Mouse (Mus musculus): ENCODE results near the gene Greb1. TPM values are rescaled to one million over a fixed set of nuclear protein-coding genes. Genes with fewer than 3 reads are reported as not detected.

Greb1 gene
- polyA plus RNA-seq, 1 experiment from 2014 or later, result 3.8 TPM

DNA sequence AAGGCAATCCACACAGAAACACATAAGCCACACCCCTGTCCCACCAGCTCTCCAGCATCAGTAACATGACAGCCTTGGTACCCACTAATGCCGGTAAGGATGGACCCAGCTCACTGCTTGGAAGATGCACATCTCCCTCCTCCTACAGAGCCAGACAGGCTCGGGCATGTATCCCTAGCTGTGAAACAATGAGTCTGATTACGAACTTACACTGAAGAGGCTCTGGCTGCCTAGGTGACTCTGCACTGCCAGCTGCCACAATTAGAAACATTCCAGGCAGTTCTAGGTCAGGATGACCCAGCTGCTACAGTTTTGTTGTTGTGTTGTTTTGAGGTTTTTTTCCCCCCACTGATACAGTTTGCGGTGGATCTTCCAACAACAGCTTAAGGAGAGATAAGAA, 40.4 kb downstream of the Greb1 start:
- no peaks in the 10 kb centered on the region for H3K9me3 ChIP-seq (ENCODE audit: control insufficient read depth, low read length)
- ATAC-seq (ENCODE audit: low read depth), result no peak
- no peak overlapping the region for H3K27ac ChIP-seq (ENCODE audit: low read length)
- no peaks in the 10 kb centered on the region for H3K4me1 ChIP-seq (replicated peaks; ENCODE audit: control insufficient read depth, insufficient read depth, low read length)
- H3K36me3 ChIP-seq (ENCODE audit: control insufficient read depth, insufficient read depth, low read length), result no peaks in the 10 kb centered on the region
- no peak overlapping the region for H3K4me2 ChIP-seq (ENCODE audit: low read depth, low read length)
- no peaks in the 10 kb centered on the region for H3K27me3 ChIP-seq (ENCODE audit: control insufficient read depth, insufficient read depth, low read depth, low read length)
- H3K4me3 ChIP-seq (ENCODE audit: low read length), result no peak overlapping the region
- H3K9ac ChIP-seq (ENCODE audit: low read length), result no peak overlapping the region
- WGBS, result 61% methylated on average over 4 of the region's 4 CpGs

DNA sequence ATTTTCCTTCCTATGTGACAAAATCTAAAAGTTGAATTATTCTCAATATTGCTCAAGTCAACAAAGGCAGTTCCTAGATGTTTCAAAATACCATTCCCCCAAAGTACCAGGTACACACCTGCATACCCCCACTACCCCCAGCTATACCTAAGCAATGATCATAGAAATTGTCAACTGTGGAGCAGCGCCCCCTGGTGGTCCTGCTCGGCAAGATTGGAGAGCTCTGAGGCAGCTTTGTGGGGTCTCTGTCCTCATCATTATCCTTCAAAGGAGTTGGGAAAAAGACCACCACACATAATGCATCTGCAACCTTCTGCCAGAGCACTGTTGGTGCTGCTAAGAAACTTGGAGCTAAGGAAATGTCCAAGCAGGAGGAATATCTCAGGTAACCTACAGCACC, 46.4 kb downstream of the Greb1 start:
- no peak for ATAC-seq (ENCODE audit: low read depth)
- H3K9ac ChIP-seq (ENCODE audit: low read length), result no peak overlapping the region
- no peaks in the 10 kb centered on the region for H3K4me1 ChIP-seq (replicated peaks; ENCODE audit: control insufficient read depth, insufficient read depth, low read length)
- no peak overlapping the region for H3K27ac ChIP-seq (ENCODE audit: low read length)
- WGBS, result 0% methylated on average over 2 of the region's 2 CpGs
- no peak overlapping the region for H3K4me3 ChIP-seq (ENCODE audit: low read length)
- H3K27me3 ChIP-seq (ENCODE audit: control insufficient read depth, insufficient read depth, low read depth, low read length), result no peaks in the 10 kb centered on the region
- no peaks in the 10 kb centered on the region for H3K36me3 ChIP-seq (ENCODE audit: control insufficient read depth, insufficient read depth, low read length)
- no peaks in the 10 kb centered on the region for H3K9me3 ChIP-seq (ENCODE audit: control insufficient read depth, low read length)
- H3K4me2 ChIP-seq (ENCODE audit: low read depth, low read length), result no peak overlapping the region

GRCm38 (mm10) chr12:16753555-16753954, 47.1 kb downstream of the Greb1 start:
- Histone ChIP-seq H3K27ac (ENCODE audit: low read length) (no peak overlapping the region), H3K4me1 (replicated peaks; ENCODE audit: control insufficient read depth, insufficient read depth, low read length) (no peaks in the 10 kb centered on the region), H3K9me3 (ENCODE audit: control insufficient read depth, low read length) (no peaks in the 10 kb centered on the region), H3K4me3 (ENCODE audit: low read length) (no peak overlapping the region), H3K36me3 (ENCODE audit: control insufficient read depth, insufficient read depth, low read length) (no peaks in the 10 kb centered on the region), H3K4me2 (ENCODE audit: low read depth, low read length) (no peak overlapping the region), H3K9ac (ENCODE audit: low read length) (no peak overlapping the region), H3K27me3 (ENCODE audit: control insufficient read depth, insufficient read depth, low read depth, low read length) (no peaks in the 10 kb centered on the region)
- peak; percentile 56; the same call in 1 of the 2 replicates for ATAC-seq (ENCODE audit: low read depth)
- WGBS, result 70% methylated on average over 9 of the region's 9 CpGs

DNA sequence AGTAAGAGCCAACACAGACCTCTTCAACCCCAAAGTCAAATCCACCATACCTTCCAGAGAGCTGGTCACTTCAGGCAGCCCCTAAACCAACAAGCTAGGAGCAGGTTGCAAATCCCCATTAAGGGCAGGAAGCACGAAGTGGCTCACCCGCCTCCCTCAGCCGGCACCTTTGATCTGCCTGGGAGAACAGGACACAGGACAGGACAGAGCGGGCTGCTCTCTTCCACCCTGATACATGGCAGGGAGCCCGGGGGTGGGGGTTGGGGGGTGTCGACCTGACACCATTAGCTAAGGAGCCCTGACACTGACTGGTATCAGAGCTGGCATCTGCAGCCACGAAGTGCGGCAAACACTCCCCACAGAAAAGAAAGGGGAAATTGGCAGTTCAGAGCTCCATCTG, 47.6 kb downstream of the Greb1 start:
- ATAC-seq (ENCODE audit: low read depth), result peak; percentile 51; the same call in 1 of the 2 replicates
- Histone ChIP-seq H3K27ac (ENCODE audit: low read length) (no peak overlapping the region), H3K9ac (ENCODE audit: low read length) (no peak overlapping the region), H3K36me3 (ENCODE audit: control insufficient read depth, insufficient read depth, low read length) (no peaks in the 10 kb centered on the region), H3K4me2 (ENCODE audit: low read depth, low read length) (no peak overlapping the region), H3K27me3 (ENCODE audit: control insufficient read depth, insufficient read depth, low read depth, low read length) (no peaks in the 10 kb centered on the region), H3K4me1 (replicated peaks; ENCODE audit: control insufficient read depth, insufficient read depth, low read length) (no peaks in the 10 kb centered on the region), H3K9me3 (ENCODE audit: control insufficient read depth, low read length) (no peaks in the 10 kb centered on the region), H3K4me3 (ENCODE audit: low read length) (no peak overlapping the region)
- WGBS, result 22% methylated on average over 8 of the region's 8 CpGs

DNA sequence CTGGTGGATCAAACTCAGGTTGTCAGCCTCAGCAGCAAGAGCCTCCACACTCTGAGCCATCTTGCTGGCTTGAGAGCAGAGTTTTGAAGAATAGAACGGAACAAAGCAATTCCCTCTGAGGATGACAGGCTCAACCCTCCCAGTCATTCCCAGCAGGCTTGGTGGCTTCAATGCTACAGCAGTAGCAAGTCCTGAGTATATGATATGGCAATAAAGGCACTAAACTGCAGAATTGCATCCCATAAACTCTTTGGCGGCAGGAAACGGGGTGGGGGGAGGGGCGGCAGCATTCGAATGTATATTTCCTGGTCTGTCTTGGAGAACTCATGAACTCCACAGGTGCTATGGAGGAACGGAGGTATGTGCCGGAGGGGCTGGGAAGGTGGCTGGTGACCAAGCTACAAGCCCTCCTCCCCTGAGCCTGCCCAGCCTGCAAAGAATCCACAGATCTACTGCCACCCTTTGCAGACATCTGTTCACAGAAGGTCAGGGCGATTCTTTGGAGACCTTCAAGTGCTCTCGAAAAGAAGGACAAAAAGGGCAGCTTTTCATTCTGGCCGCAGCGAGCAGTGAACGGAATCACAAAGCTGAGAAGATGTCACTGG, 48.3 kb downstream of the Greb1 start:
- no peak overlapping the region for H3K4me3 ChIP-seq (ENCODE audit: low read length)
- no peaks in the 10 kb centered on the region for H3K9me3 ChIP-seq (ENCODE audit: control insufficient read depth, low read length)
- no peak overlapping the region for H3K27ac ChIP-seq (ENCODE audit: low read length)
- H3K27me3 ChIP-seq (ENCODE audit: control insufficient read depth, insufficient read depth, low read depth, low read length), result no peaks in the 10 kb centered on the region
- no peak for ATAC-seq (ENCODE audit: low read depth)
- 55% methylated on average over 12 of the region's 12 CpGs for WGBS
- no peaks in the 10 kb centered on the region for H3K36me3 ChIP-seq (ENCODE audit: control insufficient read depth, insufficient read depth, low read length)
- no peak overlapping the region for H3K9ac ChIP-seq (ENCODE audit: low read length)
- no peaks in the 10 kb centered on the region for H3K4me1 ChIP-seq (replicated peaks; ENCODE audit: control insufficient read depth, insufficient read depth, low read length)
- H3K4me2 ChIP-seq (ENCODE audit: low read depth, low read length), result no peak overlapping the region

DNA sequence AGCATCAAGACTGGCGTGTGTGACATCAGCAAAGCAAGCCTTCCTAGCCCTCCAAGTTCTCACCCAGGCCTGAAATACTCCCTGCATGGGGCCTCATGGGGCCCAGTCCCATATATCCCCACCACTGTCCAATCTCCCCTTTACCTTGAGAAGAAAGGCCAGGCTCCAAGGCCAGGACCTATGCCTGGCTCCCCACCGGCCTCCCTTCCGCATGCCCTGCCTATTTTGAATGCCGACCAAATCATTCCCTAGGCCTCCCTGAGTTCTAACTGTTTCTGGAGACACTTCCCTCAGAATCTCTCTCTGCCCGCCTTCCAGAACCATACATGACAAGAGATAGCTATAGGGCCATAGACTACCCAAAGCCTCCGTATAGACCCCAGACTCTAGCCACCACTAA, 49.1 kb downstream of the Greb1 start:
- Histone ChIP-seq H3K4me2 (ENCODE audit: low read depth, low read length) (no peak overlapping the region), H3K4me1 (replicated peaks; ENCODE audit: control insufficient read depth, insufficient read depth, low read length) (no peaks in the 10 kb centered on the region), H3K4me3 (ENCODE audit: low read length) (no peak overlapping the region), H3K9ac (ENCODE audit: low read length) (no peak overlapping the region), H3K9me3 (ENCODE audit: control insufficient read depth, low read length) (no peaks in the 10 kb centered on the region), H3K27me3 (ENCODE audit: control insufficient read depth, insufficient read depth, low read depth, low read length) (no peaks in the 10 kb centered on the region), H3K36me3 (ENCODE audit: control insufficient read depth, insufficient read depth, low read length) (no peaks in the 10 kb centered on the region), H3K27ac (ENCODE audit: low read length) (no peak overlapping the region)
- WGBS, result 90% methylated on average over 6 of the region's 6 CpGs
- ATAC-seq (ENCODE audit: low read depth), result no peak

GRCm38 (mm10) chr12:16740059-16740458, 60.6 kb downstream of the Greb1 start:
- 22% methylated on average over 5 of the region's 5 CpGs for WGBS
- Histone ChIP-seq H3K4me2 (ENCODE audit: low read depth, low read length) (peak overlapping the region; percentile 41), H3K27ac (ENCODE audit: low read length) (no peak overlapping the region), H3K4me3 (ENCODE audit: low read length) (peak overlapping the region; percentile 34), H3K27me3 (ENCODE audit: control insufficient read depth, insufficient read depth, low read depth, low read length) (no peaks in the 10 kb centered on the region), H3K9ac (ENCODE audit: low read length) (no peak overlapping the region; the same call in 1 of the 2 replicates), H3K9me3 (ENCODE audit: control insufficient read depth, low read length) (no peaks in the 10 kb centered on the region), H3K36me3 (ENCODE audit: control insufficient read depth, insufficient read depth, low read length) (no peaks in the 10 kb centered on the region), H3K4me1 (replicated peaks; ENCODE audit: control insufficient read depth, insufficient read depth, low read length) (peaks cover 8% of the 10 kb centered on the region; the same call in 1 of the 2 replicates)
- peak; percentile 79 for ATAC-seq (ENCODE audit: low read depth)

DNA sequence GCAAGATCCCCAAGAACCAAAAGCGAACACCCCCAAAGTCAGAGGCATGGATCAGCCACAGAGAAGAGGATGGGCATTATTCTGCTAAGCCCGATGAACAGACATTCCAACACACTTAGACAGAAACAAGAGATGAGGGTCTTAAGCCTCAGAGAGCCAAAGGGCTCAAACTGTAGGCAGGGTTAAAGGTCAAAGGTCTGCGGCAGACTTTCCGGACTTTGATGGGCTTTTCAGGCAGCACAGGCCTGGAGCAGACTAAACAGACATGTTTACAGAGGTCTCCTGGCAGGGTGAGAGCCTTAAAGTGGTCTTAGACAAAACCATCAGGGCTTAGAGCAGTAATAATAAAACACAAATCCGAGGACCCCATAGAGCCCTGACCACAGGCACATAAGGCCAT, 63.4 kb downstream of the Greb1 start:
- no peak overlapping the region for H3K9ac ChIP-seq (ENCODE audit: low read length)
- H3K9me3 ChIP-seq (ENCODE audit: control insufficient read depth, low read length), result no peaks in the 10 kb centered on the region
- no peaks in the 10 kb centered on the region for H3K36me3 ChIP-seq (ENCODE audit: control insufficient read depth, insufficient read depth, low read length)
- H3K27me3 ChIP-seq (ENCODE audit: control insufficient read depth, insufficient read depth, low read depth, low read length), result no peaks in the 10 kb centered on the region
- no peak for ATAC-seq (ENCODE audit: low read depth)
- peaks cover 8% of the 10 kb centered on the region; the same call in 1 of the 2 replicates for H3K4me1 ChIP-seq (replicated peaks; ENCODE audit: control insufficient read depth, insufficient read depth, low read length)
- H3K4me2 ChIP-seq (ENCODE audit: low read depth, low read length), result no peak overlapping the region
- no peak overlapping the region for H3K4me3 ChIP-seq (ENCODE audit: low read length)
- no peak overlapping the region for H3K27ac ChIP-seq (ENCODE audit: low read length)
- WGBS, result 40% methylated on average over 5 of the region's 5 CpGs

- Histone ChIP-seq H3K4me2 (ENCODE audit: low read depth, low read length) (no peak overlapping the region), H3K27me3 (ENCODE audit: control insufficient read depth, insufficient read depth, low read depth, low read length) (no peaks in the 10 kb centered on the region), H3K9ac (ENCODE audit: low read length) (no peak overlapping the region), H3K4me1 (replicated peaks; ENCODE audit: control insufficient read depth, insufficient read depth, low read length) (peaks cover 7% of the 10 kb centered on the region), H3K4me3 (ENCODE audit: low read length) (no peak overlapping the region), H3K9me3 (ENCODE audit: control insufficient read depth, low read length) (no peaks in the 10 kb centered on the region), H3K27ac (ENCODE audit: low read length) (no peak overlapping the region), H3K36me3 (ENCODE audit: control insufficient read depth, insufficient read depth, low read length) (no peaks in the 10 kb centered on the region)
- WGBS, result 87% methylated on average over 3 of the region's 3 CpGs
- ATAC-seq (ENCODE audit: low read depth), result no peak
Observed at GRCm38 (mm10) chr12:16734698-16735097, 66.0 kb downstream of the Greb1 start.

GRCm38 (mm10) chr12:16734009-16734408, 66.7 kb downstream of the Greb1 start:
- no peaks in the 10 kb centered on the region for H3K27me3 ChIP-seq (ENCODE audit: control insufficient read depth, insufficient read depth, low read depth, low read length)
- no peaks in the 10 kb centered on the region for H3K9me3 ChIP-seq (ENCODE audit: control insufficient read depth, low read length)
- H3K4me2 ChIP-seq (ENCODE audit: low read depth, low read length), result no peak overlapping the region
- no peak overlapping the region for H3K4me3 ChIP-seq (ENCODE audit: low read length)
- H3K4me1 ChIP-seq (replicated peaks; ENCODE audit: control insufficient read depth, insufficient read depth, low read length), result peaks cover 7% of the 10 kb centered on the region
- ATAC-seq (ENCODE audit: low read depth), result no peak
- H3K9ac ChIP-seq (ENCODE audit: low read length), result no peak overlapping the region
- H3K36me3 ChIP-seq (ENCODE audit: control insufficient read depth, insufficient read depth, low read length), result no peaks in the 10 kb centered on the region
- 76% methylated on average over 8 of the region's 8 CpGs for WGBS
- no peak overlapping the region for H3K27ac ChIP-seq (ENCODE audit: low read length)

Data from lung, embryonic 16.5 days (tissue).